Mouse (Mus musculus) stomach, postnatal 0 days (tissue): ENCODE results near the gene Batf3. TPM values are rescaled to one million over a fixed set of nuclear protein-coding genes. Genes with fewer than 3 reads are reported as not detected.

ENCODE experiments used
- ATAC-seq: fragments of 200-750 bp; cut with Nextera tagmentation; 2 replicates; pipeline ENCODE4 v1.8.0; 2017; ENCODE audit not compliant: low FRiP score, low TSS enrichment
- DNase-seq: peaks from one replicate; pipeline ENCODE4 v3.0.0-alpha.2; 2016; ENCODE audit warnings: low spot score
- H3K27ac ChIP-seq: fragments of 300-500 bp; sonication (generic); replicated peaks from 2 replicates; pipeline ENCODE4 v1.5.1; 2014; ENCODE audit warnings: mild to moderate bottlenecking, control low read depth
- H3K27me3 ChIP-seq: fragments of 300-500 bp; sonication (generic); 2 replicates; pipeline ENCODE4 v1.6.1; 2014; ENCODE audit warnings: low read length; ENCODE audit not compliant: control insufficient read depth, insufficient read depth
- H3K36me3 ChIP-seq: fragments of 300-500 bp; sonication (generic); 2 replicates; pipeline ENCODE4 v1.6.1; 2014; ENCODE audit warnings: low read length, mixed read lengths; ENCODE audit not compliant: control insufficient read depth, insufficient read depth
- H3K4me1 ChIP-seq: fragments of 300-500 bp; sonication (generic); replicated peaks from 2 replicates; pipeline ENCODE4 v1.6.1; 2014; ENCODE audit warnings: antibody characterized with exemption; ENCODE audit not compliant: control insufficient read depth, insufficient read depth
- H3K4me2 ChIP-seq: fragments of 300-500 bp; sonication (generic); replicated peaks from 2 replicates; pipeline ENCODE4 v1.6.1; 2014; ENCODE audit warnings: low read depth, mild to moderate bottlenecking, control low read depth, moderate library complexity
- H3K4me3 ChIP-seq: fragments of 300-500 bp; sonication (generic); 2 replicates; pipeline ENCODE4 v1.5.1; 2014; ENCODE audit warnings: low read depth, low read length, control low read depth
- H3K9ac ChIP-seq: fragments of 300-500 bp; sonication (generic); 2 replicates; pipeline ENCODE4 v1.6.1; 2014; ENCODE audit warnings: mild to moderate bottlenecking, low read length, control low read depth, mixed read lengths
- H3K9me3 ChIP-seq: fragments of 300-500 bp; sonication (generic); 2 replicates; pipeline ENCODE4 v1.6.1; 2016; ENCODE audit warnings: low read length; ENCODE audit not compliant: control insufficient read depth
- CTCF ChIP-seq: IDR thresholded peaks from 2 replicates; pipeline ENCODE4 v1.5.1; 2016; ENCODE audit warnings: antibody characterized with exemption, low read depth, mild to moderate bottlenecking, moderate library complexity
- EP300 ChIP-seq: optimal IDR thresholded peaks from 2 replicates; pipeline ENCODE3; 2016; ENCODE audit warnings: antibody characterized with exemption
- WGBS: fragments of 180-500 bp; shearing (Covaris S2); extraction: QIAGEN DNeasy Blood & Tissue Kit; methylation state at CpG from one replicate; pipeline ENCODE4 v1.1.7; 2014; 5-methylcytosine and 5-hydroxymethylcytosine counted together
- polyA plus RNA-seq: library from polyadenylated mRNA; unstranded; fragments of >200 nt; fragmentation: Nextera tagmentation; extraction: Ambion mirVana; gene quantifications from 2 replicates; pipeline ENCODE4 v1.2.1, GENCODE M21; 2015

Gene Batf3
- polyA plus RNA-seq, 1 experiment from 2014 or later = 5.7 TPM

GRCm38 (mm10) chr1:191089355-191089754 is 8.3 kb upstream of the Batf3 start:
- no peak overlapping the region for H3K4me2 ChIP-seq
- H3K27ac ChIP-seq = no peak overlapping the region
- no peaks in the 10 kb centered on the region for H3K36me3 ChIP-seq
- DNase-seq = no peak
- no peaks in the 10 kb centered on the region for H3K4me1 ChIP-seq
- no peak overlapping the region for H3K9ac ChIP-seq
- TF ChIP-seq EP300 (no peak), CTCF (no peak)
- H3K4me3 ChIP-seq = no peak overlapping the region
- H3K27me3 ChIP-seq = no peaks in the 10 kb centered on the region
- 59% methylated on average over 6 of the region's 6 CpGs for WGBS
- no peaks in the 10 kb centered on the region for H3K9me3 ChIP-seq
- no peak for ATAC-seq

- DNase-seq (no peak), ATAC-seq (no peak)
- Histone ChIP-seq H3K9me3 (no peaks in the 10 kb centered on the region), H3K4me1 (no peaks in the 10 kb centered on the region), H3K4me2 (no peak overlapping the region), H3K36me3 (no peaks in the 10 kb centered on the region), H3K27ac (no peak overlapping the region), H3K9ac (no peak overlapping the region), H3K4me3 (no peak overlapping the region), H3K27me3 (no peaks in the 10 kb centered on the region)
- TF ChIP-seq EP300 (no peak), CTCF (no peak)
- WGBS = 64% methylated on average over 8 of the region's 8 CpGs
Observed at GRCm38 (mm10) chr1:191092050-191092449, 5.6 kb upstream of the Batf3 start.

- TF ChIP-seq EP300 (no peak), CTCF (no peak)
- Histone ChIP-seq H3K27me3 (no peaks in the 10 kb centered on the region), H3K9me3 (no peaks in the 10 kb centered on the region), H3K36me3 (no peaks in the 10 kb centered on the region), H3K27ac (no peak overlapping the region), H3K4me2 (no peak overlapping the region), H3K9ac (no peak overlapping the region), H3K4me3 (no peak overlapping the region), H3K4me1 (no peaks in the 10 kb centered on the region)
- no peak for ATAC-seq
- 46% methylated on average over 5 of the region's 5 CpGs for WGBS
- DNase-seq = no peak
Observed at GRCm38 (mm10) chr1:191093578-191093977, 4.1 kb upstream of the Batf3 start.

- DNase-seq (peak; percentile 27), ATAC-seq (no peak)
- Histone ChIP-seq H3K9ac (no peak overlapping the region), H3K4me2 (no peak overlapping the region), H3K27me3 (no peaks in the 10 kb centered on the region), H3K27ac (no peak overlapping the region), H3K36me3 (no peaks in the 10 kb centered on the region), H3K4me3 (no peak overlapping the region), H3K4me1 (no peaks in the 10 kb centered on the region), H3K9me3 (no peaks in the 10 kb centered on the region)
- peak; percentile 70 for TF ChIP-seq CTCF
- TF ChIP-seq EP300 = no peak
- WGBS = 75% methylated on average over 9 of the region's 9 CpGs
Observed at GRCm38 (mm10) chr1:191095019-191095418, 2.6 kb upstream of the Batf3 start.

GRCm38 (mm10) chr1:191096871-191097681 is 571 bp upstream of the Batf3 start:
- H3K9me3 ChIP-seq = no peaks in the 10 kb centered on the region
- no peak overlapping the region for H3K27ac ChIP-seq
- H3K4me3 ChIP-seq = peak overlapping the region; percentile 51; the same call in 1 of the 2 replicates
- ATAC-seq = no peak
- H3K9ac ChIP-seq = peak overlapping the region; percentile 54; the same call in 1 of the 2 replicates
- DNase-seq = no peak
- TF ChIP-seq CTCF = no peak
- TF ChIP-seq EP300 = no peak
- peak overlapping the region; percentile 98 for H3K4me2 ChIP-seq
- 34% methylated on average over 14 of the region's 14 CpGs for WGBS
- H3K4me1 ChIP-seq = no peaks in the 10 kb centered on the region
- no peaks in the 10 kb centered on the region for H3K36me3 ChIP-seq
- no peaks in the 10 kb centered on the region for H3K27me3 ChIP-seq

- H3K4me1 ChIP-seq = no peaks in the 10 kb centered on the region
- no peak overlapping the region for H3K4me3 ChIP-seq
- H3K27ac ChIP-seq = no peak overlapping the region
- WGBS = 40% methylated on average over 5 of the region's 5 CpGs
- no peak for ATAC-seq
- H3K36me3 ChIP-seq = no peaks in the 10 kb centered on the region
- no peak overlapping the region for H3K9ac ChIP-seq
- no peaks in the 10 kb centered on the region for H3K9me3 ChIP-seq
- H3K27me3 ChIP-seq = no peaks in the 10 kb centered on the region
- TF ChIP-seq EP300 = no peak
- TF ChIP-seq CTCF = no peak
- peak overlapping the region; percentile 98; the same call in 1 of the 2 replicates for H3K4me2 ChIP-seq
- DNase-seq = no peak
Observed at GRCm38 (mm10) chr1:191099114-191099513, 1.5 kb downstream of the Batf3 start.
